Mouse (Mus musculus) olfactory bulb, adult 2 months (tissue): ENCODE results near the gene Mkln1.

ENCODE experiments used
- CTCF ChIP-seq: fragments of 200-500 bp; IDR thresholded peaks from 2 replicates; pipeline ENCODE4 v1.5.1; 2012; ENCODE audit warnings: low read depth, mild to moderate bottlenecking, low read length, moderate library complexity; ENCODE audit not compliant: insufficient read depth
- POLR2A ChIP-seq: fragments of 200-500 bp; IDR thresholded peaks from 2 replicates; pipeline ENCODE4 v1.6.1; 2012; ENCODE audit warnings: mild to moderate bottlenecking, low read depth, low read length, moderate library complexity; ENCODE audit not compliant: insufficient read depth

- TF ChIP-seq CTCF (no peak), POLR2A (no peak)
Measured at GRCm38 (mm10) chr6:31385281-31386145, 13.0 kb upstream of the Mkln1 start.
